Mouse (Mus musculus): ENCODE results near the gene Ccdc103. TPM values are rescaled to one million over a fixed set of nuclear protein-coding genes. Genes with fewer than 3 reads are reported as not detected.

Ccdc103 gene
- total and polyA plus RNA-seq, 3 experiments, result 0.20 TPM; not detected in 2

- no peak for TF ChIP-seq POLR2A (IDR thresholded peaks at IDR 0.05; ENCODE audit: insufficient read depth, low read depth, low read length)
- TF ChIP-seq EP300 (IDR thresholded peaks at IDR 0.05; ENCODE audit: insufficient read depth, low read depth, low read length), result no peak
- TF ChIP-seq CTCF (IDR thresholded peaks at IDR 0.05), result no peak
- intact Hi-C loops (cut with DNase I), result no loop called here
- Histone ChIP-seq H3K79me2 (replicated peaks; ENCODE audit: control insufficient read depth, insufficient read depth, low read length) (no peaks in the 10 kb centered on the region), H3K4me1 (ENCODE audit: control insufficient read depth, insufficient read depth, low read length) (no peaks in the 10 kb centered on the region), H3K27me3 (ENCODE audit: control insufficient read depth, insufficient read depth, low read length) (no peaks in the 10 kb centered on the region), H3K36me3 (ENCODE audit: control insufficient read depth, insufficient read depth, low read length) (no peaks in the 10 kb centered on the region), H3K27ac (no peak overlapping the region), H3K4me3 (no peak overlapping the region), H3K9ac (ENCODE audit: low read depth, low read length) (no peak overlapping the region)
- WGBS, result 85% methylated on average over 6 of the region's 6 CpGs
- DNase-seq, result no peak
These were observed 25.1 kb upstream of the Ccdc103 start for GRCm38 (mm10) chr11:102855941-102856340.

GRCm38 (mm10) chr11:102858951-102859350 lies 22.1 kb upstream of the Ccdc103 start:
- Histone ChIP-seq H3K4me3 (no peak overlapping the region), H3K79me2 (replicated peaks; ENCODE audit: control insufficient read depth, insufficient read depth, low read length) (no peaks in the 10 kb centered on the region), H3K36me3 (ENCODE audit: control insufficient read depth, insufficient read depth, low read length) (no peaks in the 10 kb centered on the region), H3K27me3 (ENCODE audit: control insufficient read depth, insufficient read depth, low read length) (no peaks in the 10 kb centered on the region), H3K27ac (no peak overlapping the region), H3K4me1 (ENCODE audit: control insufficient read depth, insufficient read depth, low read length) (no peaks in the 10 kb centered on the region), H3K9ac (ENCODE audit: low read depth, low read length) (no peak overlapping the region)
- TF ChIP-seq POLR2A (IDR thresholded peaks at IDR 0.05; ENCODE audit: insufficient read depth, low read depth, low read length) (no peak), EP300 (IDR thresholded peaks at IDR 0.05; ENCODE audit: insufficient read depth, low read depth, low read length) (no peak), CTCF (IDR thresholded peaks at IDR 0.05) (no peak)
- no peak for DNase-seq
- intact Hi-C loops (cut with DNase I), result no loop called here
- 95% methylated on average over 11 of the region's 11 CpGs for WGBS

- Histone ChIP-seq H3K79me2 (replicated peaks; ENCODE audit: control insufficient read depth, insufficient read depth, low read length) (no peaks in the 10 kb centered on the region), H3K27me3 (ENCODE audit: control insufficient read depth, insufficient read depth, low read length) (no peaks in the 10 kb centered on the region), H3K9ac (ENCODE audit: low read depth, low read length) (no peak overlapping the region), H3K4me3 (no peak overlapping the region), H3K27ac (no peak overlapping the region), H3K4me1 (ENCODE audit: control insufficient read depth, insufficient read depth, low read length) (no peaks in the 10 kb centered on the region), H3K36me3 (ENCODE audit: control insufficient read depth, insufficient read depth, low read length) (no peaks in the 10 kb centered on the region)
- no peak for DNase-seq
- intact Hi-C loops (cut with DNase I), result no loop called here
- 93% methylated on average over 8 of the region's 8 CpGs for WGBS
- TF ChIP-seq CTCF (IDR thresholded peaks at IDR 0.05) (no peak), EP300 (IDR thresholded peaks at IDR 0.05; ENCODE audit: insufficient read depth, low read depth, low read length) (no peak), POLR2A (IDR thresholded peaks at IDR 0.05; ENCODE audit: insufficient read depth, low read depth, low read length) (no peak)
These were observed 21.1 kb upstream of the Ccdc103 start for GRCm38 (mm10) chr11:102859933-102860332.

GRCm38 (mm10) chr11:102864272-102864671 lies 16.7 kb upstream of the Ccdc103 start:
- intact Hi-C loops (cut with DNase I), result loop anchor here (1.0 kb wide), 1 partner anchor 90 kb away; no protein-coding TSS in a partner anchor
- DNase-seq, result peak; percentile 39 to 71
- WGBS, result 24% methylated on average over 4 of the region's 4 CpGs

GRCm38 (mm10) chr11:102874801-102875334 lies 6.1 kb upstream of the Ccdc103 start:
- Histone ChIP-seq H3K9ac (ENCODE audit: low read depth, low read length) (no peak overlapping the region), H3K79me2 (replicated peaks; ENCODE audit: control insufficient read depth, insufficient read depth, low read length) (no peaks in the 10 kb centered on the region), H3K4me1 (ENCODE audit: control insufficient read depth, insufficient read depth, low read length) (no peaks in the 10 kb centered on the region), H3K27me3 (ENCODE audit: control insufficient read depth, insufficient read depth, low read length) (no peaks in the 10 kb centered on the region), H3K27ac (no peak overlapping the region), H3K4me3 (no peak overlapping the region), H3K36me3 (ENCODE audit: control insufficient read depth, insufficient read depth, low read length) (no peaks in the 10 kb centered on the region)
- 80% methylated on average over 7 of the region's 7 CpGs for WGBS
- intact Hi-C loops (cut with DNase I), result no loop called here
- DNase-seq, result no peak
- TF ChIP-seq POLR2A (IDR thresholded peaks at IDR 0.05; ENCODE audit: insufficient read depth, low read depth, low read length) (no peak), CTCF (IDR thresholded peaks at IDR 0.05) (no peak), EP300 (IDR thresholded peaks at IDR 0.05; ENCODE audit: insufficient read depth, low read depth, low read length) (no peak)

More at GRCm38 (mm10) chr11:102864272-102864671, 16.7 kb upstream of the Ccdc103 start:
- no peak overlapping the region for H3K9ac ChIP-seq (ENCODE audit: low read depth, low read length)
- H3K27me3 ChIP-seq (ENCODE audit: control insufficient read depth, insufficient read depth, low read length), result no peaks in the 10 kb centered on the region
- H3K36me3 ChIP-seq (ENCODE audit: control insufficient read depth, insufficient read depth, low read length), result no peaks in the 10 kb centered on the region; the same call in 1 of the 2 replicates
- no peak overlapping the region for H3K4me3 ChIP-seq
- TF ChIP-seq POLR2A (IDR thresholded peaks at IDR 0.05; ENCODE audit: insufficient read depth, low read depth, low read length) (no peak), EP300 (IDR thresholded peaks at IDR 0.05; ENCODE audit: insufficient read depth, low read depth, low read length) (no peak), CTCF (IDR thresholded peaks at IDR 0.05) (peak; percentile 90; the same call in 1 of the 2 replicates)
- H3K4me1 ChIP-seq (ENCODE audit: control insufficient read depth, insufficient read depth, low read length), result no peaks in the 10 kb centered on the region
- H3K27ac ChIP-seq, result no peak overlapping the region
- H3K79me2 ChIP-seq (replicated peaks; ENCODE audit: control insufficient read depth, insufficient read depth, low read length), result no peaks in the 10 kb centered on the region

- Histone ChIP-seq H3K27ac (no peak overlapping the region), H3K4me3 (no peak overlapping the region), H3K9ac (ENCODE audit: low read depth, low read length) (no peak overlapping the region), H3K36me3 (ENCODE audit: control insufficient read depth, insufficient read depth, low read length) (no peaks in the 10 kb centered on the region), H3K4me1 (ENCODE audit: control insufficient read depth, insufficient read depth, low read length) (peaks cover 4% of the 10 kb centered on the region), H3K27me3 (ENCODE audit: control insufficient read depth, insufficient read depth, low read length) (no peaks in the 10 kb centered on the region), H3K79me2 (replicated peaks; ENCODE audit: control insufficient read depth, insufficient read depth, low read length) (no peaks in the 10 kb centered on the region)
- intact Hi-C loops (cut with DNase I), result no loop called here
- no peak for TF ChIP-seq CTCF (IDR thresholded peaks at IDR 0.05)
- no peak for TF ChIP-seq POLR2A (IDR thresholded peaks at IDR 0.05; ENCODE audit: insufficient read depth, low read depth, low read length)
- no peak for TF ChIP-seq EP300 (IDR thresholded peaks at IDR 0.05; ENCODE audit: insufficient read depth, low read depth, low read length)
- 86% methylated on average over 2 of the region's 2 CpGs for WGBS
- DNase-seq, result no peak
These were observed 1.4 kb upstream of the Ccdc103 start for GRCm38 (mm10) chr11:102879558-102879957.

Measured in heart, adult 2 months (tissue).